Mouse (Mus musculus) liver, embryonic 11.5 days (tissue): ENCODE measurements at regions not wholly inside any gene's neighbourhood (a gene's known extent, or its start where the extent isn't known, plus 50 kb on each side); places are given as distances from the start of the nearest gene placed in this dataset.

Experiments
- ATAC-seq: fragments of 200-750 bp; cut with Nextera tagmentation; replicated peaks from 2 replicates; pipeline ENCODE4 v1.8.0; 2017; ENCODE audit warnings: moderate number of reproducible peaks, mild to moderate bottlenecking, moderate TSS enrichment, moderate library complexity; ENCODE audit not compliant: low FRiP score
- DNase-seq: peaks from one replicate; pipeline ENCODE4 v3.0.0-alpha.2; 2017; ENCODE audit warnings: low spot score
- H3K27ac ChIP-seq: fragments of 300-500 bp; sonication (generic); 2 replicates; pipeline ENCODE4 v1.5.1; 2014; ENCODE audit warnings: mild to moderate bottlenecking, low read depth, low read length, control low read depth
- H3K27me3 ChIP-seq: fragments of 300-500 bp; sonication (generic); replicated peaks from 2 replicates; pipeline ENCODE4 v1.6.1; 2014; ENCODE audit warnings: low read length, mixed read lengths; ENCODE audit not compliant: control insufficient read depth, insufficient read depth
- H3K36me3 ChIP-seq: fragments of 300-500 bp; sonication (generic); 2 replicates; pipeline ENCODE4 v1.6.1; 2014; ENCODE audit warnings: mild to moderate bottlenecking, low read length, moderate library complexity, mixed read lengths; ENCODE audit not compliant: control insufficient read depth, insufficient read depth
- H3K4me1 ChIP-seq: fragments of 300-500 bp; sonication (generic); replicated peaks from 2 replicates; pipeline ENCODE4 v1.6.1; 2014; ENCODE audit warnings: low read length, mixed read lengths; ENCODE audit not compliant: control insufficient read depth, insufficient read depth
- H3K4me2 ChIP-seq: fragments of 300-500 bp; sonication (generic); 2 replicates; pipeline ENCODE4 v1.6.1; 2014; ENCODE audit warnings: mild to moderate bottlenecking, control low read depth, moderate library complexity
- H3K4me3 ChIP-seq: fragments of 300-500 bp; sonication (generic); 2 replicates; pipeline ENCODE4 v1.5.1; 2014; ENCODE audit warnings: low read depth, low read length, control low read depth
- H3K9ac ChIP-seq: fragments of 300-500 bp; sonication (generic); 2 replicates; pipeline ENCODE4 v1.6.1; 2014; ENCODE audit warnings: low read depth, low read length, control low read depth
- H3K9me3 ChIP-seq: fragments of 300-500 bp; sonication (generic); 2 replicates; pipeline ENCODE4 v1.6.1; 2016; ENCODE audit warnings: low read length, inconsistent platforms, mixed read lengths; ENCODE audit not compliant: control insufficient read depth
- WGBS: fragments of 180-500 bp; shearing (Covaris S2); extraction: QIAGEN DNeasy Blood & Tissue Kit; methylation state at CpG from one replicate; pipeline ENCODE4 v1.1.7; 2014; 5-methylcytosine and 5-hydroxymethylcytosine counted together

- ATAC-seq (no peak), DNase-seq (no peak)
- Histone ChIP-seq H3K27ac (no peak overlapping the region), H3K4me1 (no peaks in the 10 kb centered on the region), H3K36me3 (no peaks in the 10 kb centered on the region), H3K9me3 (no peaks in the 10 kb centered on the region), H3K4me3 (no peak overlapping the region), H3K27me3 (no peaks in the 10 kb centered on the region), H3K9ac (no peak overlapping the region), H3K4me2 (no peak overlapping the region)
- 50% methylated on average over 5 of the region's 5 CpGs for WGBS
These were observed 211.7 kb upstream of the Tsc22d2 start for GRCm38 (mm10) chr3:58202816-58203215.

GRCm38 (mm10) chr3:58203806-58204205, 210.7 kb upstream of the Tsc22d2 start:
- Histone ChIP-seq H3K4me3 (no peak overlapping the region), H3K27me3 (no peaks in the 10 kb centered on the region), H3K4me1 (no peaks in the 10 kb centered on the region), H3K27ac (no peak overlapping the region), H3K9me3 (no peaks in the 10 kb centered on the region), H3K9ac (no peak overlapping the region), H3K36me3 (no peaks in the 10 kb centered on the region), H3K4me2 (no peak overlapping the region)
- DNase-seq, result no peak
- no peak for ATAC-seq
- WGBS, result 82% methylated on average over 2 of the region's 2 CpGs

GRCm38 (mm10) chr3:58205526-58205925, 209.0 kb upstream of the Tsc22d2 start:
- Histone ChIP-seq H3K36me3 (no peaks in the 10 kb centered on the region), H3K4me2 (no peak overlapping the region), H3K4me3 (no peak overlapping the region), H3K9me3 (no peaks in the 10 kb centered on the region), H3K27ac (no peak overlapping the region), H3K9ac (no peak overlapping the region), H3K27me3 (no peaks in the 10 kb centered on the region), H3K4me1 (no peaks in the 10 kb centered on the region)
- no peak for ATAC-seq
- DNase-seq, result no peak
- WGBS, result 79% methylated on average over 2 of the region's 2 CpGs

- Histone ChIP-seq H3K4me3 (no peak overlapping the region), H3K27me3 (no peaks in the 10 kb centered on the region), H3K36me3 (no peaks in the 10 kb centered on the region), H3K9me3 (no peaks in the 10 kb centered on the region), H3K27ac (no peak overlapping the region), H3K4me2 (no peak overlapping the region), H3K4me1 (no peaks in the 10 kb centered on the region), H3K9ac (no peak overlapping the region)
- DNase-seq (no peak), ATAC-seq (no peak)
- WGBS, result 77% methylated on average over 5 of the region's 5 CpGs
These were observed 207.6 kb upstream of the Tsc22d2 start for GRCm38 (mm10) chr3:58206776-58207398.

- H3K27ac ChIP-seq, result no peak overlapping the region
- ATAC-seq, result no peak
- no peak overlapping the region for H3K4me3 ChIP-seq
- no peaks in the 10 kb centered on the region for H3K27me3 ChIP-seq
- WGBS, result 54% methylated on average over 3 of the region's 3 CpGs
- H3K4me2 ChIP-seq, result no peak overlapping the region
- DNase-seq, result no peak
- H3K9me3 ChIP-seq, result no peaks in the 10 kb centered on the region
- no peak overlapping the region for H3K9ac ChIP-seq
- H3K36me3 ChIP-seq, result no peaks in the 10 kb centered on the region
- no peaks in the 10 kb centered on the region for H3K4me1 ChIP-seq
These were observed 203.5 kb upstream of the Tsc22d2 start for GRCm38 (mm10) chr3:58211016-58211415.

- no peaks in the 10 kb centered on the region for H3K36me3 ChIP-seq
- ATAC-seq (no peak), DNase-seq (no peak)
- no peak overlapping the region for H3K4me2 ChIP-seq
- H3K9ac ChIP-seq, result no peak overlapping the region
- H3K4me3 ChIP-seq, result no peak overlapping the region
- no peaks in the 10 kb centered on the region for H3K27me3 ChIP-seq
- H3K4me1 ChIP-seq, result no peaks in the 10 kb centered on the region
- no peaks in the 10 kb centered on the region for H3K9me3 ChIP-seq
- 77% methylated on average over 2 of the region's 2 CpGs for WGBS
- no peak overlapping the region for H3K27ac ChIP-seq
These were observed 189.8 kb upstream of the Tsc22d2 start for GRCm38 (mm10) chr3:58224696-58225095.

GRCm38 (mm10) chr3:58226447-58227321, 187.8 kb upstream of the Tsc22d2 start:
- Histone ChIP-seq H3K27ac (no peak overlapping the region), H3K9ac (no peak overlapping the region), H3K9me3 (no peaks in the 10 kb centered on the region), H3K4me3 (no peak overlapping the region), H3K4me1 (no peaks in the 10 kb centered on the region), H3K27me3 (no peaks in the 10 kb centered on the region), H3K4me2 (no peak overlapping the region), H3K36me3 (no peaks in the 10 kb centered on the region)
- WGBS, result 77% methylated on average over 7 of the region's 7 CpGs
- DNase-seq (no peak), ATAC-seq (no peak)

GRCm38 (mm10) chr3:58227322-58227627, 187.2 kb upstream of the Tsc22d2 start:
- ATAC-seq (no peak), DNase-seq (no peak)
- Histone ChIP-seq H3K4me2 (no peak overlapping the region), H3K27me3 (no peaks in the 10 kb centered on the region), H3K36me3 (no peaks in the 10 kb centered on the region), H3K9ac (no peak overlapping the region), H3K4me1 (no peaks in the 10 kb centered on the region), H3K9me3 (no peaks in the 10 kb centered on the region), H3K27ac (no peak overlapping the region), H3K4me3 (no peak overlapping the region)
- 88% methylated on average over 5 of the region's 5 CpGs for WGBS

GRCm38 (mm10) chr3:58228189-58228588, 186.3 kb upstream of the Tsc22d2 start:
- ATAC-seq (no peak), DNase-seq (no peak)
- H3K4me1 ChIP-seq, result no peaks in the 10 kb centered on the region
- no peak overlapping the region for H3K9ac ChIP-seq
- WGBS, result 59% methylated on average over 3 of the region's 3 CpGs
- no peak overlapping the region for H3K27ac ChIP-seq
- H3K4me2 ChIP-seq, result no peak overlapping the region
- H3K27me3 ChIP-seq, result no peaks in the 10 kb centered on the region
- no peaks in the 10 kb centered on the region for H3K36me3 ChIP-seq
- H3K4me3 ChIP-seq, result no peak overlapping the region
- no peaks in the 10 kb centered on the region for H3K9me3 ChIP-seq
